8 mouse cellular contexts compared by ENCODE assay signal in genomic region chr8:105298351-105299252, GRCm38 (mm10). TPM values are rescaled to one million over a fixed set of nuclear protein-coding genes. Genes with fewer than 3 reads are reported as not detected.
DNase-seq lines count a peak whose midpoint lies in the region; ATAC-seq and TF ChIP-seq lines count a peak whose summit lies in the region.

No protein-coding gene starts in this region.

- TF ChIP-seq POLR2A in lung, adult 2 months (IDR thresholded peaks at IDR 0.05; ENCODE audit: borderline replicate concordance, extremely low read depth, low read depth, low read length): no peak

- H3K27ac ChIP-seq in embryonic facial prominence, embryonic 12.5 days: no peak overlapping the region
- H3K27ac ChIP-seq in intestine, embryonic 14.5 days (ENCODE audit: low read depth): no peak overlapping the region
- no peak overlapping the region for H3K27ac ChIP-seq in neural tube, embryonic 12.5 days

- no peak for DNase-seq in lung, adult 2 months
- DNase-seq in lung, postnatal 36 days: no peak
- no peak for DNase-seq in intestine, embryonic 14.5 days (ENCODE audit: low spot score)
- DNase-seq in adrenal gland, postnatal 10 days: no peak
- DNase-seq in frontal cortex, postnatal 25 days (ENCODE audit: low spot score in 2 of 2): no peak
- no peak for DNase-seq in adrenal gland, postnatal 25 days

- no peak for TF ChIP-seq CTCF in lung, adult 2 months (IDR thresholded peaks at IDR 0.05; ENCODE audit: insufficient read depth, low read length)

- peaks cover 18% of the 10 kb centered on the region for H3K4me1 ChIP-seq in lung, adult 2 months (ENCODE audit: control insufficient read depth, insufficient read depth, low read length)
- peaks cover 11% of the 10 kb centered on the region for H3K4me1 ChIP-seq in embryonic facial prominence, embryonic 12.5 days
- peaks cover 17% of the 10 kb centered on the region for H3K4me1 ChIP-seq in intestine, embryonic 14.5 days (replicated peaks; ENCODE audit: control insufficient read depth, insufficient read depth, low read length)
- H3K4me1 ChIP-seq in neural tube, embryonic 12.5 days: peaks cover 13% of the 10 kb centered on the region

- peak overlapping the region; percentile 83 for H3K4me3 ChIP-seq in lung, adult 2 months (replicated peaks; ENCODE audit: extremely low read depth, low read depth, low read length)
- peak overlapping the region; percentile 96 for H3K4me3 ChIP-seq in embryonic facial prominence, embryonic 12.5 days
- peak overlapping the region; percentile 59 for H3K4me3 ChIP-seq in intestine, embryonic 14.5 days (ENCODE audit: low read depth, low read length)
- peak overlapping the region; percentile 90 for H3K4me3 ChIP-seq in neural tube, embryonic 12.5 days

- WGBS in lung, adult 2 months: 38% methylated on average over 18 of the region's 18 CpGs
- 55% methylated on average over 18 of the region's 18 CpGs for WGBS in embryonic facial prominence, embryonic 12.5 days
- WGBS in intestine, embryonic 14.5 days: 59% methylated on average over 18 of the region's 18 CpGs
- WGBS in neural tube, embryonic 12.5 days: 63% methylated on average over 18 of the region's 18 CpGs

- no peaks in the 10 kb centered on the region for H3K9me3 ChIP-seq in embryonic facial prominence, embryonic 12.5 days
- no peaks in the 10 kb centered on the region for H3K9me3 ChIP-seq in intestine, embryonic 14.5 days (ENCODE audit: control insufficient read depth, low read length)
- no peaks in the 10 kb centered on the region for H3K9me3 ChIP-seq in neural tube, embryonic 12.5 days

- H3K9ac ChIP-seq in embryonic facial prominence, embryonic 12.5 days: peak overlapping the region; percentile 93
- peak overlapping the region; percentile 63 for H3K9ac ChIP-seq in intestine, embryonic 14.5 days (ENCODE audit: low read length)
- peak overlapping the region; percentile 83 for H3K9ac ChIP-seq in neural tube, embryonic 12.5 days

- H3K36me3 ChIP-seq in embryonic facial prominence, embryonic 12.5 days: peaks cover 45% of the 10 kb centered on the region
- H3K36me3 ChIP-seq in intestine, embryonic 14.5 days (ENCODE audit: control insufficient read depth, insufficient read depth, low read length): peaks cover 48% of the 10 kb centered on the region
- peaks cover 38% of the 10 kb centered on the region for H3K36me3 ChIP-seq in neural tube, embryonic 12.5 days

- no peak for ATAC-seq in embryonic facial prominence, embryonic 12.5 days (ENCODE audit: insufficient number of reproducible peaks, insufficient read depth, low FRiP score, low TSS enrichment)
- no peak for ATAC-seq in intestine, embryonic 14.5 days (replicated peaks; ENCODE audit: low FRiP score, low TSS enrichment, low read depth)
- no peak for ATAC-seq in neural tube, embryonic 12.5 days (ENCODE audit: low FRiP score, low read depth)

- 0 out of 2 replicates have a peak, but pooled peaks cover 3% of the 10 kb centered on the region for H3K27me3 ChIP-seq in embryonic facial prominence, embryonic 12.5 days
- H3K27me3 ChIP-seq in intestine, embryonic 14.5 days (replicated peaks; ENCODE audit: control insufficient read depth, insufficient read depth, low read length): no peaks in the 10 kb centered on the region
- 0 out of 2 replicates have a peak, but pooled peaks cover 7% of the 10 kb centered on the region for H3K27me3 ChIP-seq in neural tube, embryonic 12.5 days (replicated peaks)

- peak overlapping the region; percentile 98 for H3K4me2 ChIP-seq in embryonic facial prominence, embryonic 12.5 days (replicated peaks)
- H3K4me2 ChIP-seq in intestine, embryonic 14.5 days (ENCODE audit: low read length): peak overlapping the region; percentile 94
- peak overlapping the region; percentile 92 for H3K4me2 ChIP-seq in neural tube, embryonic 12.5 days (replicated peaks)

RNA-seq across cellular contexts. Expression of gene E2f4, which starts 1.1 kb away (rescaled TPM):
- 109 and 127 TPM in 2 replicates for polyA plus RNA-seq in lung, adult 2 months (2012; rRNA removed)
- polyA plus RNA-seq in embryonic facial prominence, embryonic 12.5 days (2016; fragmentation: Nextera tagmentation; extraction: Ambion mirVana): 81.1 and 82.3 TPM in 2 replicates
- polyA plus RNA-seq in intestine, embryonic 14.5 days (2014; fragmentation: Nextera tagmentation; extraction: Ambion mirVana): 114 and 119 TPM in 2 replicates
- 66.0 and 75.6 TPM in 2 replicates for polyA plus RNA-seq in neural tube, embryonic 12.5 days (2016; fragmentation: Nextera tagmentation; extraction: Ambion mirVana)
- total RNA-seq in adrenal gland, postnatal 10 days (2021): 10 to 100 TPM; 36.3 to 41.6 TPM
- 44.1 and 45.5 TPM in 2 replicates for total RNA-seq in adrenal gland, postnatal 25 days (2021)

RNA-seq across cellular contexts. Expression of gene Exoc3l, which starts 2.7 kb away (rescaled TPM):
- polyA plus RNA-seq in lung, adult 2 months (2012; rRNA removed): 49.2 and 57.5 TPM in 2 replicates
- polyA plus RNA-seq in embryonic facial prominence, embryonic 12.5 days (2016; fragmentation: Nextera tagmentation; extraction: Ambion mirVana): 12.8 and 15.2 TPM in 2 replicates
- 9.8 and 10.1 TPM in 2 replicates for polyA plus RNA-seq in intestine, embryonic 14.5 days (2014; fragmentation: Nextera tagmentation; extraction: Ambion mirVana)
- polyA plus RNA-seq in neural tube, embryonic 12.5 days (2016; fragmentation: Nextera tagmentation; extraction: Ambion mirVana): 15.9 and 16.3 TPM in 2 replicates
- 10 to 100 TPM; 14.2 to 22.8 TPM for total RNA-seq in adrenal gland, postnatal 10 days (2021)
- total RNA-seq in adrenal gland, postnatal 25 days (2021): 28.1 and 32.0 TPM in 2 replicates

RNA-seq across cellular contexts. Expression of gene Elmo3, which starts 6.8 kb away (rescaled TPM):
- 39.2 and 50.3 TPM in 2 replicates for polyA plus RNA-seq in lung, adult 2 months (2012; rRNA removed)
- polyA plus RNA-seq in embryonic facial prominence, embryonic 12.5 days (2016; fragmentation: Nextera tagmentation; extraction: Ambion mirVana): 3.4 and 4.2 TPM in 2 replicates
- 16.8 and 17.7 TPM in 2 replicates for polyA plus RNA-seq in intestine, embryonic 14.5 days (2014; fragmentation: Nextera tagmentation; extraction: Ambion mirVana)
- polyA plus RNA-seq in neural tube, embryonic 12.5 days (2016; fragmentation: Nextera tagmentation; extraction: Ambion mirVana): 1.5 and 2.2 TPM in 2 replicates
- total RNA-seq in adrenal gland, postnatal 10 days (2021): 1 to 10 TPM; 6.1 to 6.2 TPM
- total RNA-seq in adrenal gland, postnatal 25 days (2021): 3.9 and 9.8 TPM in 2 replicates

RNA-seq across cellular contexts. Expression of gene 4931428F04Rik, which starts 8.9 kb away (rescaled TPM):
- polyA plus RNA-seq in lung, adult 2 months (2012; rRNA removed): 4.2 and 6.0 TPM in 2 replicates
- polyA plus RNA-seq in embryonic facial prominence, embryonic 12.5 days (2016; fragmentation: Nextera tagmentation; extraction: Ambion mirVana): 24.2 and 24.5 TPM in 2 replicates
- 9.1 and 11.7 TPM in 2 replicates for polyA plus RNA-seq in intestine, embryonic 14.5 days (2014; fragmentation: Nextera tagmentation; extraction: Ambion mirVana)
- polyA plus RNA-seq in neural tube, embryonic 12.5 days (2016; fragmentation: Nextera tagmentation; extraction: Ambion mirVana): 70.6 and 78.4 TPM in 2 replicates
- total RNA-seq in adrenal gland, postnatal 10 days (2021): 1 to 10 TPM; 4.8 to 6.9 TPM
- 1.9 and 3.7 TPM in 2 replicates for total RNA-seq in adrenal gland, postnatal 25 days (2021)

RNA-seq across cellular contexts. Expression of gene Nol3, which starts 22.7 kb away (rescaled TPM):
- 10.7 and 11.8 TPM in 2 replicates for polyA plus RNA-seq in lung, adult 2 months (2012; rRNA removed)
- polyA plus RNA-seq in embryonic facial prominence, embryonic 12.5 days (2016; fragmentation: Nextera tagmentation; extraction: Ambion mirVana): 2.1 and 2.4 TPM in 2 replicates
- polyA plus RNA-seq in intestine, embryonic 14.5 days (2014; fragmentation: Nextera tagmentation; extraction: Ambion mirVana): 1.3 and 1.4 TPM in 2 replicates
- polyA plus RNA-seq in neural tube, embryonic 12.5 days (2016; fragmentation: Nextera tagmentation; extraction: Ambion mirVana): 3.5 and 4.3 TPM in 2 replicates
- total RNA-seq in adrenal gland, postnatal 10 days (2021): 10 to 100 TPM in 1 of 2 experiments, 1 to 10 TPM in 1; 9.4 to 13.1 TPM
- total RNA-seq in adrenal gland, postnatal 25 days (2021): 4.4 and 4.7 TPM in 2 replicates
